Mouse (Mus musculus): ENCODE results near the gene Nf1.

Nf1 gene

DNA sequence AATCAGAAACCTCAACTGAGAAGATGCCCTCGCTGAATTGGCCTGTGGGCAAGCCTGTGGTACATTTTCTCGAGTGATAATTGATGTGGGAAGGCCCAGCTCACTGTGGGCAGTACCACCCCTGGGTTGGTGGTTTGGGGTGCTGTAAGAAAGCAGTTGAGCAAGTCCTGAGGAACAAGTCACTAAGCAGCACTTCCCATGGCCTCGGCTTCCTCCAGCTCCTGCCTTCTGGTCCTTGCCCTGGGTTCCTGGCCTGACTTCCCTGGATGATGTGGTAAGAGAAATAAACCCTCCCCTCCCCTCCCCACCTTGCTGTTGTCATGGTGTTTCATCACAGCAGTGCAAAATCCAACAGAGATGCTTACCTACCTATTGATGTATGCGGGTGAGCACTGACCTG lies 11.4 kb upstream of the Nf1 start:
- CTCF ChIA-PET, result no interaction called here

DNA sequence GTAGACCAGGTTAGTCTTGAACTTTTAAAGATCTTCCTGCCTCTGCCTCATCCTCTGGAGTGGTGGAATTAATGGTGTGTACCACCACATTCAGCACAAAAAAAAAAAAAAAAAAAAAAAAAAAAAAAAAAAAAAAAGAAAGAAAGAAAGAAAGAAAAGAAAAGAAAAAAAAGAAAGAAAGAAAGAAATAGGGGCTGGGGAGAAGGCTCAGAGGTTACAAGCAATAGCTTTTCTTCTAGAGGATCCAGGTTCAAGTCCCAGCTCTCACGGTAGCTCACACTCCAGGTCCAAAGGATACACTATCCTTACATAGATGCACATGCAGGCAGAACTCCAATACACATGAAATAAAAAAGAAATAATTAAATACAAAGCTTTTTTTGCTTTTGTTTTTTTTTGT lies 9.9 kb upstream of the Nf1 start:
- CTCF ChIA-PET, result no interaction called here

- CTCF ChIA-PET, result no interaction called here
Observed at GRCm38 (mm10) chr11:79335077-79335476, 4.4 kb upstream of the Nf1 start.

DNA sequence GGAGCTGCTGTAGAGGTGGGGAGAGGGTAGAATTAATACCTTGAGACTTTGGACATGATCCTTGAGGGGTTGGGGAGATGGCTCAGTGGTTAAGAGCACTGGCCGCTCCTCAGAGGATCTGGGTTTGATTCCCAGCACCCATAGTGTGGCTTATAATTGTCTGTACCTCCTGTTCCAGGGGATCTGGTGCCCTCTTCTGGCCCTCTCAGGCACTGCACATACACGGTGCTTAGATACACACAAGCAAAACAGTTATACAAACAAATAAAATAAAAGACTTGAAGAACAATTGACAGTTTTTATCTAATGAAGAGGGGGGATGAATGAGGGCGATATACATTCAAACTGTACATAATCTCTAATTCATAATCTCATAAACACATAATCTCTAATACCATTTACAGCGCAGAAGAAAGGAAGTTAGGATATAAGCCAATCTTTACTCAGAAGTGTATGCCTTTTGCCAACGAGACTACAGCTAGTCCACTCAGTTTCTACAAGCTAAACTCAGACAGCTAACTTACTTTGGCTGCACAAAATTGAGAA lies 2.7 kb upstream of the Nf1 start:
- CTCF ChIA-PET, result no interaction called here

GRCm38 (mm10) chr11:79338621-79339020 lies 872 bp upstream of the Nf1 start:
- CTCF ChIA-PET, result no interaction called here

DNA sequence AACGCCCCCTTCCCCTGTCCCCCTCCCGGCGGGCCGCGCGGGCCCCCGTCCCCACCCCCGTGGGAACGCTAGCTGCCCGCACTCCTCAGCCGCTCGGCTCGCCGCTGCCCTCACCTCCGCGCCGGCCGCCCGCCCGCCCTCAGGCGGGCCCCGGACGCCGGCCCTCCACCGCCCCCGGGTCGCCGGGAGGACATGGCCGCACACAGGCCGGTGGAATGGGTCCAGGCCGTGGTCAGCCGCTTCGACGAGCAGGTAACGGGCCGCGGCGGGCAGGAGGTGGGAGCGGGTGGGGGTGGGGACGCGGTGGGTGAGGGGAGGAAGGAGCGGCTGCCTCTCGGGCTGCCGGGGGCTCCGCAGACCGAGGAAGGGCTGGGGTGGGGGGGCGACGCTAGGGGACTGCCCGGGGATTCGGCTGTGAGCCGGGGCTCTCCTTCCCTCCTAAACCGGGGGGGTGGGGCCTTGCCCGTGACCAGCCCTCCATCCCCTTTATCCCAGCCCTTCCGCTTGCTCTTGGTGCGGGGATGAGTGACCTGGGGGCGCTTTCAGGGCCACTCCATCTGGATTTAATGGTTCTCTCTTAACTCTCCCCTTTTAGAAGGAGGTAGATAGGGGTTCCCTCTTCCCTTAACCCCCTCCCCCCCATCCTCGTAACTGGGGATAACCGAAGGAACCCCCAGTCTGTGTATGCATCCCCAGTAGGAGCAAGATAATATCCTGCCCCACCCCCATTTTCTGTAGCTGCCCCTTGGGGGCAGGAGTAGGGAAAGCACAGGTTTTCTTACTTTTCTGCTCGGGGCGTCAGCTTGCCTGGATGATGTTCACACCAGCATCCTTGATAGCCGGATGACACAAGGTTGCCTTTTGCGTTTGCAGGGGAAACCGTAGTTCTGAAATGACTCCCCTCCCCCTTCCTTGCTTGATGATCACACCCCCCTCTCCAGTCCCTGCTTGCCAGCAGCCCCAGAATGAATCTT lies 602 bp downstream of the Nf1 start:
- CTCF ChIA-PET, result interaction anchor here (0.6 to 0.7 kb wide), 4 partner anchors 12 to 738 kb away, joined by 3 to 17 read pairs (median 7); no protein-coding TSS in a partner anchor

GRCm38 (mm10) chr11:79356995-79357394 lies 17.5 kb downstream of the Nf1 start:
- CTCF ChIA-PET, result no interaction called here

- CTCF ChIA-PET, result no interaction called here
Observed at GRCm38 (mm10) chr11:79357397-79357796, 17.9 kb downstream of the Nf1 start.

- CTCF ChIA-PET, result interaction anchor here (0.6 kb wide), 1 partner anchor 239 kb away, joined by 4 read pairs; no protein-coding TSS in a partner anchor
Observed at GRCm38 (mm10) chr11:79364956-79365355, 25.5 kb downstream of the Nf1 start.

- CTCF ChIA-PET, result no interaction called here
Observed at GRCm38 (mm10) chr11:79366284-79366683, 26.8 kb downstream of the Nf1 start.

- CTCF ChIA-PET, result interaction anchor here (0.7 kb wide), 1 partner anchor 149 kb away, joined by 6 read pairs; no protein-coding TSS in a partner anchor
Observed at GRCm38 (mm10) chr11:79373031-79373430, 33.5 kb downstream of the Nf1 start.

DNA sequence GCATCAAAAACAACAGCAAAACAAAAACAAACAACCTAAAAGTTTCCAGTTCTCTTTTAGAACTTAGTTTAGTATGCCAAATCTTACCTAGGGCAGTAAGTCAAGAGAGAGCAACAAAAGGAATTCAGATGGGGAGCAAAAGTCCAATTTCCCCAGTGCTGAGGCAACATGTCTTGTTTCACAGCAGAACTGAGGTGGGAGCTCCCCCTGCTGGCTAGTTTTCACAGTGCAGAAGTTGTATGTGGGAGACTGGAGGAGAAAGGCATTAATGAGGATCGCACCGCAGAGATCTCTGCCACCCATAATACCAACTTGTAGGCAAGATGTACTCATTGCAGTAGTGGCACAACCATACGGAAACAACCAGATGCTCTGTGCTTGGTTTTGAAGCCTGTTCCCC lies 58.8 kb downstream of the Nf1 start:
- CTCF ChIA-PET, result no interaction called here

GRCm38 (mm10) chr11:79403625-79404319 lies 64.3 kb downstream of the Nf1 start:
- CTCF ChIA-PET, result interaction anchor here (0.6 kb wide), 1 partner anchor 380 kb away, joined by 4 read pairs; no protein-coding TSS in a partner anchor

DNA sequence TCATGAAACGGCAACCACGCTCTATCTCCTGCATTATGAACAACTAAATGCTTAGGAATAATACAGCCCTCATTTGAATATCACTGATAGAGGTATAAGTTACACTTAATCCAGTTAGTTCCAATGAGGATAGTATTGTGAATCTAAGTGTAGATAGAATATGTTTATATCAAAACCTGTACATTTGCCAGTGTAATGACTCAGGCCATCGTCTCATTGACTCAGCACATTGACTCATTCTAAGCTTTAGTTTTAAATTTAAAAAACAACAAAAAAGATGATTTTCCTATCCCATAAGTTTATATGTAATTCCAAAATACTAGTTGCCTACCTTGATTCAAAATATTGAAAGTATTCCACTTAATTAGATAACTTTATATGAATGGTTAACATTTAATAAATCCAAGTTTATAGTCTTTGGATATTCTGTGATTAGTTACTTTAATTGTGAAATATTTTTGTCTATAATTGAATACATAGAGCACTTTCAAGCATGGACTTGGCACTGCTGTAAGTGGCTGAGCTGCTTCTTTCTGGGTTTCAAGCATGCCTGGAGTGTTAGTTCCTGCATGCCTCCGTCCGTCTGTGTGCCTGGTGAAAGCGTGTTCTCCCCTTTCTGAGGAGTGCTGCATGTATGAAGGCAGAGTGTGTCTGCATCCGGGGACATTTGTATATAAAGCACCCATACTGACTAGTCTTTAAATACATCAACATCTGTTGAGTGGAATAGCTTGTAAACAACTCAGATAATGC lies 74.4 kb downstream of the Nf1 start:
- CTCF ChIA-PET, result no interaction called here

DNA sequence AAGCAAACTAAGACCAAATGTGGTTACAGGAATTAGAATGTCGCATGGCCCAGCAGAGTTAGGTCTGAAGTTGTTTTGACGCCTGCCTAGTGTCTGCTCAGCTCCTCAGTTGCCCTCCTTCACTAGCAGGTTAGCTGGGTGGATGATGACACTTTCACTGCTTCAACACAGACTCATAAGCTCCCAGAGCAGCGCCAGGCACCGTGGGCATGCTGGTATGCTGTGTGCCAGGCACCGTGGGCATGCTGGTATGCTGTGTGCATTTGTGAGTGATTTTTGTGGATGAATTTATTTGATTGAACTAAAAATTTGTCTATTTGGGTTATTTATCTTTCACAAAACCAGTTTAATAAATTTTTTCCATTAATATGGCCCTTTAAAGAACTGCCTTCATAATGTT lies 83.0 kb downstream of the Nf1 start:
- CTCF ChIA-PET, result no interaction called here

- CTCF ChIA-PET, result no interaction called here
Observed at GRCm38 (mm10) chr11:79426571-79426970, 87.1 kb downstream of the Nf1 start.

- CTCF ChIA-PET, result interaction anchor here (0.6 kb wide), 1 partner anchor 32 kb away, joined by 3 read pairs; no protein-coding TSS in a partner anchor
Observed at GRCm38 (mm10) chr11:79427638-79428037, 88.1 kb downstream of the Nf1 start.

DNA sequence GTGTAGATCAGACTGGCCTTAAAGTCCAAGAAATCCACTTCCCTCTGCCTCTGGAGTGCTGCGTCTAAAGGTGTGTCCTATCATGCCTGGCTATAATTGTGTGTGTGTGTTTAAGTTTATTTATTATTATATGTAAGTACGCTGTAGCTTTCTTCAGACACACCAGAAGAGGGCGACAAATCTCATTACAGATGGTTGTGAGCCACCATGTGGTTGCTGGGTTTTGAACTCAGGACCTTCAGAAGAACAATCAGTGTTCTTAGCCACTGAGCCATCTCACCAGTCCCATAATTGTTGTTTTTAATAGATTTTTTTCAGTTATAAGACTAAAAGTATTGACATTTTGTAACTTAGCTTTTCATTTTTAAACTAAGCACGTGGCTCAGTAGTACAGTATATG lies 95.8 kb downstream of the Nf1 start:
- CTCF ChIA-PET, result no interaction called here

- CTCF ChIA-PET, result no interaction called here
Observed at GRCm38 (mm10) chr11:79448361-79448760, 108.9 kb downstream of the Nf1 start.

DNA sequence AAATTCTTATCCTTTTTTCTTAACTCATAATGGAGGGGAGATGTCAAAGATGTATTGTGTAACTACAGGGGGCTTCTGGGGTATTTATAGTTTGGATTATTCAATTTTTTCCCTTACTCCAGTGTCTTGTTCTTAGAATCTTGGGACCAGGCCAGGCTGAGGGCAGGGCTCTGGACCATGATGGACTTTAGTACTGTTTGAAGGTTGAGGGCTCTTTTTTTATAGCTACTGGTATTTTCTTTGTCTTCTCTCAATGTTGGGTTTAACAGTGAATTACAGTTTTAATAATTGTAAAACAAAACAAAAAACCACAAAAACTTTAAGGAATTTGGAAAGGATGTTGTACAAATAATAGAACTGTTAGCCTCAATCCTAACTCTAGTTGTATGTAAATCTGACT lies 113.5 kb downstream of the Nf1 start:
- CTCF ChIA-PET, result interaction anchor here (0.6 to 0.7 kb wide), 2 partner anchors 69 to 123 kb away, joined by 3 to 4 read pairs; no protein-coding TSS in a partner anchor

DNA sequence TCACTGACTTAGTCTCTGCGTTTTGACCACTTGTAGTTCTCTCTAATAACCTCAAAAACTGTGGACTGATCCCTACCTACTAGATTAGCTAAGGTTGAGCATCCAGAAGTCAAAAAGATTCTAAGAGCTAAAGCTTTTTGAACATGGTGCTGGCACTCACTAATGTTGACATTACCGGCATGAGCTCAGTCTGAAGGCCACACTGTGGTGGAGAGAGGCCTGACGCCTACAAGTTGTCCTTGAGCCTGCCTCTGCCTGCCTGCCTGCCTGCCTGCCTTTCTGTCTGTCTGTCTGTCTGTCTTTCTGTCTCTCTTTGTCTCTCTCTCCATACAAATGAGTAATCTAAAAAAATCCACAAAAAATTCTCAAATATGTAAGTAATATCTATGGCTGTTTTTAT lies 118.4 kb downstream of the Nf1 start:
- CTCF ChIA-PET, result no interaction called here

- CTCF ChIA-PET, result no interaction called here
Observed at GRCm38 (mm10) chr11:79459846-79460245, 120.4 kb downstream of the Nf1 start.
